Mouse (Mus musculus): Measurements from ENCODE around the gene Cdc42ep3. TPM values are rescaled to one million over a fixed set of nuclear protein-coding genes. Genes with fewer than 3 reads are reported as not detected.

Gene Cdc42ep3
- polyA plus RNA-seq, 1 experiment from 2014 or later: 46.8 TPM

GRCm38 (mm10) chr17:79349371-79349770 is 5.5 kb downstream of the Cdc42ep3 start:
- peak overlapping the region; percentile 26; the same call in 1 of the 2 replicates for H3K9ac ChIP-seq (ENCODE audit: low read depth, low read length)
- no peak for DNase-seq (ENCODE audit: low spot score)
- no peak overlapping the region for H3K27ac ChIP-seq (ENCODE audit: low read depth, low read length)
- no peak for ATAC-seq (replicated peaks; ENCODE audit: low FRiP score)
- no peaks in the 10 kb centered on the region for H3K9me3 ChIP-seq (ENCODE audit: control insufficient read depth, low read length)
- no peak overlapping the region; the same call in 1 of the 2 replicates for H3K4me2 ChIP-seq
- peaks cover 2% of the 10 kb centered on the region; the same call in 1 of the 2 replicates for H3K36me3 ChIP-seq (ENCODE audit: control insufficient read depth, insufficient read depth, low read length)
- no peaks in the 10 kb centered on the region; the same call in 1 of the 2 replicates for H3K27me3 ChIP-seq (replicated peaks; ENCODE audit: control insufficient read depth, insufficient read depth, low read length)
- 83% methylated on average over 4 of the region's 4 CpGs for WGBS
- H3K4me3 ChIP-seq (ENCODE audit: low read depth, low read length): no peak overlapping the region
- H3K4me1 ChIP-seq (replicated peaks; ENCODE audit: control insufficient read depth, insufficient read depth, low read length): peaks cover 49% of the 10 kb centered on the region

DNA sequence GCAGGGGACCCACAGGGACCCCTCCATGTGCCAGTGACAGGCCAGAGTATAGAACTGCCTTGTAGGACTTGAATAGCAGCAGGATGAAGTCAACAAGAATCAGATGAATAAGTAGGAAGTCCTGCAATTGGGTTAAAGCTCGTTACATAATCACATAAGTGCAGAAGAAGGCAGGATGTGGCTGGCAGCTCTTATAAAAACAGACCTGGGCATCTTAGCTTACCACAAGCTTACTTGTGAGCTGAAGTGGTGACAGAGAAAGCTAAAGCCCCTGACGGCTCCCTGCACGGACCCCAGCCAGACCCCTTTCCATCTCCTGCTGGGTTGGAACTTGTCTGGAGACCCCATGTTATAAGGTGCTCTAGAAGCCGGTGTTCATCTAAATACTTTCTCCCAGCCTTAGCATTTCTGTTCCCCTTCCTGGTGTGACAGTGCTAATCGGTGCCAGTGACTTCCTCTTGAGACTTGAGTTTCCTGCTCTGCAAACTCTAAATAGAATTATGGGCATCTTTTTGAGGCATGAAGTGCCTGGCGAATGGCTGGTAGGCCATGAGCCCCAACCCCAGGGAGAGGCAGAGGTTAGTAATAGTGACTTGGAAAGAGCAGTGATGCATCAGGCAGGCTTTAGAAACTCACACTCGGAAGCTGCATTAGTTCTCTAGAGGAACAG is 6.8 kb downstream of the Cdc42ep3 start:
- Histone ChIP-seq H3K4me1 (replicated peaks; ENCODE audit: control insufficient read depth, insufficient read depth, low read length) (peaks cover 52% of the 10 kb centered on the region), H3K36me3 (ENCODE audit: control insufficient read depth, insufficient read depth, low read length) (peaks cover 2% of the 10 kb centered on the region; the same call in 1 of the 2 replicates), H3K9ac (ENCODE audit: low read depth, low read length) (no peak overlapping the region), H3K4me2 (peak overlapping the region; percentile 33; the same call in 1 of the 2 replicates), H3K27me3 (replicated peaks; ENCODE audit: control insufficient read depth, insufficient read depth, low read length) (no peaks in the 10 kb centered on the region), H3K27ac (ENCODE audit: low read depth, low read length) (0 out of 2 replicates have a peak overlapping the region, but pooled peaks have one; percentile 11), H3K4me3 (ENCODE audit: low read depth, low read length) (no peak overlapping the region), H3K9me3 (ENCODE audit: control insufficient read depth, low read length) (no peaks in the 10 kb centered on the region)
- WGBS: 56% methylated on average over 7 of the region's 7 CpGs
- DNase-seq (ENCODE audit: low spot score) (peak; percentile 30), ATAC-seq (replicated peaks; ENCODE audit: low FRiP score) (no peak)

- Histone ChIP-seq H3K4me3 (ENCODE audit: low read depth, low read length) (no peak overlapping the region), H3K9ac (ENCODE audit: low read depth, low read length) (no peak overlapping the region), H3K27ac (ENCODE audit: low read depth, low read length) (no peak overlapping the region), H3K9me3 (ENCODE audit: control insufficient read depth, low read length) (no peaks in the 10 kb centered on the region), H3K36me3 (ENCODE audit: control insufficient read depth, insufficient read depth, low read length) (peaks cover 2% of the 10 kb centered on the region; the same call in 1 of the 2 replicates), H3K4me1 (replicated peaks; ENCODE audit: control insufficient read depth, insufficient read depth, low read length) (peaks cover 58% of the 10 kb centered on the region), H3K27me3 (replicated peaks; ENCODE audit: control insufficient read depth, insufficient read depth, low read length) (no peaks in the 10 kb centered on the region), H3K4me2 (no peak overlapping the region)
- ATAC-seq (replicated peaks; ENCODE audit: low FRiP score) (no peak), DNase-seq (ENCODE audit: low spot score) (no peak)
- WGBS: 59% methylated on average over 4 of the region's 4 CpGs
Observed at GRCm38 (mm10) chr17:79347291-79347690, 7.6 kb downstream of the Cdc42ep3 start.

DNA sequence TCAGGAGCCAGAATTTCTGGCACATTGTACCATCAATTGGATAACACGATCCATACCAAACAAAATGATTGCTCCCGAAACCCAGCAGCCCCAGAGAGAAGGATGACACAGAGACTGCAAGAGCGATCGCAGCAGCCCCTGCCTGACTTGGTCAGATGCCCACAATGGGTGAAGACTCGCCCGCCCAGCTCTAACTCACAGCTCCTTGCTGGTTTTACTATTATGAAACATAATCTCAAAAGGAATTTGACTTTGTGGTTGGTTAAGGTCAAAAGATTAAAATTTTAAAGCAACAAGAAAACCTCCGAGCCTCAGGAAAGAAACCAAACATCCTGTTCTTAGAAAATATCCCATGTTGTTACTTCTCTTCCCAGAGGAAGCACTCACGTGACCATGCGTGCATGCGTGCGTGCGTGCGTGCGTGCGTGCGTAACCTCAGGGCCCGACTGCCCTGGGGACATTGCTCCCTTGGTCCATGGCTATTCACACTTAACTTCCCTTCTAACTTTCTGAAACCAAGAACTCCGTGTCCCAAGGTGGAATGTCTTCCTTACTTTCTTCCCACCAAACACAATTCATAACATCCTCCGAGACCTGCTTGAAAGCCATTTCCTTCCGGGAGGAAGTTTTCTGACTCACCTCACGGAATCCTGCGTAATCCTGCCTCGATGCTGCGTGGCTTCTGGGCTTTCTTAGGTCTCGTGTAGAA is 9.7 kb downstream of the Cdc42ep3 start:
- Histone ChIP-seq H3K27me3 (replicated peaks; ENCODE audit: control insufficient read depth, insufficient read depth, low read length) (no peaks in the 10 kb centered on the region), H3K9ac (ENCODE audit: low read depth, low read length) (no peak overlapping the region), H3K4me1 (replicated peaks; ENCODE audit: control insufficient read depth, insufficient read depth, low read length) (peaks cover 46% of the 10 kb centered on the region), H3K27ac (ENCODE audit: low read depth, low read length) (no peak overlapping the region), H3K36me3 (ENCODE audit: control insufficient read depth, insufficient read depth, low read length) (peaks cover 2% of the 10 kb centered on the region; the same call in 1 of the 2 replicates), H3K4me3 (ENCODE audit: low read depth, low read length) (no peak overlapping the region), H3K4me2 (no peak overlapping the region), H3K9me3 (ENCODE audit: control insufficient read depth, low read length) (no peaks in the 10 kb centered on the region)
- DNase-seq (ENCODE audit: low spot score) (peak; percentile 15), ATAC-seq (replicated peaks; ENCODE audit: low FRiP score) (no peak)
- 92% methylated on average over 25 of the region's 25 CpGs for WGBS

DNA sequence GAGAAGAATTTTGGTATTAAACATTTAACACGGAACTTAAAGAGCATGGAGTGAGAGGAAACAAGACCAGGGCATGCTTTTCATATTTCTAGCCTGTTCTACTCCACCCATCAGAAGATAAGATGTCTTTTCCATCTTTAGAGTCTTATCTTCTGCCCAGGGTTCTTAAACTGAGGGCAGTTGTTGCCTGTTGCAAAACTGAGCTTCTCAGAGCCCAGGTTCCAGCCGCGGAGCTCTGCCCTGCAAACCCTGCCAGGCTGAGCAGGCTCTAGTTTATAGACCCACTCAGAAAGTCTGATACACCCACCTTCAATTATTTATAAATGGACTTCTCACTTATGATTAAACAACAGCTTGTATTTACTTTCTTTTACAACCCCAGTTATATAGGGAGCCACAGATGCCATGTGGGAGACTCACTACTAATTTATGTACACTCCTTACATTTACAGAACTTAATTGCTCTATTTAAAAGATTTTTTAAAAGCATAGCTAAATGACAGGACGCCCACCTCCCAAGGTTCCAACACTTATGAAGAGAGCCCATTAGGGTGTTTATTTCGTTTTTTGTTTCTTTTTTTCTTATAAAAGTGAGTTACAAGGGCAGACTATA is 11.5 kb downstream of the Cdc42ep3 start:
- Histone ChIP-seq H3K4me1 (replicated peaks; ENCODE audit: control insufficient read depth, insufficient read depth, low read length) (peaks cover 37% of the 10 kb centered on the region), H3K27me3 (replicated peaks; ENCODE audit: control insufficient read depth, insufficient read depth, low read length) (no peaks in the 10 kb centered on the region), H3K4me2 (peak overlapping the region; percentile 51), H3K4me3 (ENCODE audit: low read depth, low read length) (no peak overlapping the region), H3K9me3 (ENCODE audit: control insufficient read depth, low read length) (no peaks in the 10 kb centered on the region), H3K9ac (ENCODE audit: low read depth, low read length) (no peak overlapping the region), H3K36me3 (ENCODE audit: control insufficient read depth, insufficient read depth, low read length) (peaks cover 4% of the 10 kb centered on the region; the same call in 1 of the 2 replicates), H3K27ac (ENCODE audit: low read depth, low read length) (0 out of 2 replicates have a peak overlapping the region, but pooled peaks have one; percentile 21)
- WGBS: 51% methylated on average over 5 of the region's 5 CpGs
- peak; percentile 81 for ATAC-seq (replicated peaks; ENCODE audit: low FRiP score)
- no peak for DNase-seq (ENCODE audit: low spot score)

DNA sequence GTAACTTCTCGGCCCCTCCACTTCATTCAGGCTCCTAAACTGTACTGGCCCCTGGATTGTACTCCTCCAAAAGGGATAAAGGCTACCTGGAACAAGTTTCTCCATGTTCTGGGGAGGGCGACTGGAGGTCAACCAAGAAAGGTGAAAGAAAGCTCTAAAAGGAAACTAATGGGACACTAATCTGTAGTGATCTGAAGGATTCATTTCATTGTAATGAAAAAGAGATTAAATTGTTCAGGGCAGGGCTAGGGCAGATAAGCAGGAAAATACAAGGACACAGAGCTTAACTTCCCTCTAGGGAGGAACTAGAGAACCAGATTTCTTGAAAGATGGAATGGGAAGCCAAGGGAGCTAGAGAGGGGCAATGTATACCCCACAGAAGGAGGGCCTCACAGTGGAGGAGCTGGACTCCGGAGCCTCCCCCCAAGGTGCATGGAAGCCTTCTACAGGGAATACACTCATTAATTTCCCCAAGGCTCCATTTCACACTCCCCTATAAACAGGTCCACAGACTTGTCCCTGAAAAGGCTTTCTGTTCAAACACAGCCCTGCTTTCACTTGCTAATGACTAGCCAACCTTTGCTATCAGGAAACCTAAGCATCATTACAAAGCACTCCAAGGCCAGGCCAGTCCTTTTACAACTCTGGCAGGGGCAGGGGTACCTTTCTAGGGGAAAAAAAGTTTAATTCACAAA is 12.1 kb downstream of the Cdc42ep3 start:
- Histone ChIP-seq H3K27me3 (replicated peaks; ENCODE audit: control insufficient read depth, insufficient read depth, low read length) (no peaks in the 10 kb centered on the region), H3K4me2 (peak overlapping the region; percentile 51), H3K9me3 (ENCODE audit: control insufficient read depth, low read length) (no peaks in the 10 kb centered on the region), H3K4me3 (ENCODE audit: low read depth, low read length) (no peak overlapping the region), H3K4me1 (replicated peaks; ENCODE audit: control insufficient read depth, insufficient read depth, low read length) (peaks cover 31% of the 10 kb centered on the region), H3K27ac (ENCODE audit: low read depth, low read length) (no peak overlapping the region), H3K36me3 (ENCODE audit: control insufficient read depth, insufficient read depth, low read length) (peaks cover 4% of the 10 kb centered on the region; the same call in 1 of the 2 replicates), H3K9ac (ENCODE audit: low read depth, low read length) (peak overlapping the region; percentile 20; the same call in 1 of the 2 replicates)
- ATAC-seq (replicated peaks; ENCODE audit: low FRiP score): no peak
- WGBS: 67% methylated on average over 3 of the region's 3 CpGs
- no peak for DNase-seq (ENCODE audit: low spot score)

GRCm38 (mm10) chr17:79341946-79342470 is 12.9 kb downstream of the Cdc42ep3 start:
- Histone ChIP-seq H3K9ac (ENCODE audit: low read depth, low read length) (no peak overlapping the region), H3K36me3 (ENCODE audit: control insufficient read depth, insufficient read depth, low read length) (peaks cover 4% of the 10 kb centered on the region; the same call in 1 of the 2 replicates)
- no peak for ATAC-seq (replicated peaks; ENCODE audit: low FRiP score)

GRCm38 (mm10) chr17:79337494-79337893 is 17.4 kb downstream of the Cdc42ep3 start:
- Histone ChIP-seq H3K9ac (ENCODE audit: low read depth, low read length) (no peak overlapping the region), H3K4me3 (ENCODE audit: low read depth, low read length) (no peak overlapping the region), H3K4me2 (no peak overlapping the region), H3K4me1 (replicated peaks; ENCODE audit: control insufficient read depth, insufficient read depth, low read length) (peaks cover 6% of the 10 kb centered on the region), H3K9me3 (ENCODE audit: control insufficient read depth, low read length) (no peaks in the 10 kb centered on the region), H3K27me3 (replicated peaks; ENCODE audit: control insufficient read depth, insufficient read depth, low read length) (no peaks in the 10 kb centered on the region), H3K36me3 (ENCODE audit: control insufficient read depth, insufficient read depth, low read length) (peaks cover 2% of the 10 kb centered on the region; the same call in 1 of the 2 replicates), H3K27ac (ENCODE audit: low read depth, low read length) (no peak overlapping the region)
- DNase-seq (ENCODE audit: low spot score): no peak
- ATAC-seq (replicated peaks; ENCODE audit: low FRiP score): no peak
- WGBS: 86% methylated on average over 3 of the region's 3 CpGs

More at GRCm38 (mm10) chr17:79341946-79342470, 12.9 kb downstream of the Cdc42ep3 start:
- no peaks in the 10 kb centered on the region for H3K27me3 ChIP-seq (replicated peaks; ENCODE audit: control insufficient read depth, insufficient read depth, low read length)
- 60% methylated on average over 7 of the region's 7 CpGs for WGBS
- H3K4me1 ChIP-seq (replicated peaks; ENCODE audit: control insufficient read depth, insufficient read depth, low read length): peaks cover 25% of the 10 kb centered on the region
- H3K4me3 ChIP-seq (ENCODE audit: low read depth, low read length): no peak overlapping the region
- H3K9me3 ChIP-seq (ENCODE audit: control insufficient read depth, low read length): no peaks in the 10 kb centered on the region
- H3K27ac ChIP-seq (ENCODE audit: low read depth, low read length): no peak overlapping the region
- no peak overlapping the region for H3K4me2 ChIP-seq
- no peak for DNase-seq (ENCODE audit: low spot score)

Measured in liver, embryonic 11.5 days (tissue).